Mouse (Mus musculus): ENCODE data around the gene Gm813.
"Not testable (repeated sequence)": the region's sequence is repeated elsewhere in the genome, so short reads cannot be mapped to it uniquely, and the experiment has no call there.

Gene Gm813

GRCm38 (mm10) chr16:58616878-58617277, at the start of gene Gm813:
TSS of gene Gm813 (minus strand) at chr16:58616978.
- no peak for DNase-seq (ENCODE audit: low spot score in 2 of 2)

GRCm38 (mm10) chr16:58665137-58665536, 48.4 kb upstream of the Gm813 start:
- not testable (repeated sequence) for DNase-seq (ENCODE audit: low spot score in 2 of 2)

- DNase-seq (ENCODE audit: low spot score in 2 of 2): no peak
Observed at GRCm38 (mm10) chr16:58663816-58664215, 47.0 kb upstream of the Gm813 start.

GRCm38 (mm10) chr16:58663021-58663420, 46.2 kb upstream of the Gm813 start:
- DNase-seq (ENCODE audit: low spot score in 2 of 2): no peak

- DNase-seq (ENCODE audit: low spot score in 2 of 2): no peak
Observed at GRCm38 (mm10) chr16:58662287-58662791, 45.6 kb upstream of the Gm813 start.

- DNase-seq (ENCODE audit: low spot score in 2 of 2): no peak
Observed at GRCm38 (mm10) chr16:58661826-58662225, 45.0 kb upstream of the Gm813 start.

GRCm38 (mm10) chr16:58658668-58659067, 41.9 kb upstream of the Gm813 start:
- DNase-seq (ENCODE audit: low spot score in 2 of 2): no peak

GRCm38 (mm10) chr16:58656526-58656925, 39.7 kb upstream of the Gm813 start:
- no peak for DNase-seq (ENCODE audit: low spot score in 2 of 2)

GRCm38 (mm10) chr16:58655751-58656150, 39.0 kb upstream of the Gm813 start:
- no peak for DNase-seq (ENCODE audit: low spot score in 2 of 2)

GRCm38 (mm10) chr16:58649979-58650378, 33.2 kb upstream of the Gm813 start:
- DNase-seq (ENCODE audit: low spot score in 2 of 2): peak in 1 of 2 experiments; percentile 47

- DNase-seq (ENCODE audit: low spot score in 2 of 2): no peak
Observed at GRCm38 (mm10) chr16:58638689-58639175, 22.0 kb upstream of the Gm813 start, which contains the start of gene E330017A01Rik. TSS of gene E330017A01Rik (minus strand) at chr16:58638739.

- no peak for DNase-seq (ENCODE audit: low spot score in 2 of 2)
Observed at GRCm38 (mm10) chr16:58638016-58638415, 21.2 kb upstream of the Gm813 start.

GRCm38 (mm10) chr16:58637448-58637847, 20.7 kb upstream of the Gm813 start:
- no peak for DNase-seq (ENCODE audit: low spot score in 2 of 2)

- no peak for DNase-seq (ENCODE audit: low spot score in 2 of 2)
Observed at GRCm38 (mm10) chr16:58635866-58636265, 19.1 kb upstream of the Gm813 start.

- DNase-seq (ENCODE audit: low spot score in 2 of 2): no peak
Observed at GRCm38 (mm10) chr16:58629736-58630135, 13.0 kb upstream of the Gm813 start.

- DNase-seq (ENCODE audit: low spot score in 2 of 2): no peak
Observed at GRCm38 (mm10) chr16:58628968-58629367, 12.2 kb upstream of the Gm813 start.

GRCm38 (mm10) chr16:58628336-58628680, 11.5 kb upstream of the Gm813 start:
- DNase-seq (ENCODE audit: low spot score in 2 of 2): no peak

- no peak for DNase-seq (ENCODE audit: low spot score in 2 of 2)
Observed at GRCm38 (mm10) chr16:58627597-58628335, 11.0 kb upstream of the Gm813 start.

GRCm38 (mm10) chr16:58623944-58624343, 7.2 kb upstream of the Gm813 start:
- DNase-seq (ENCODE audit: low spot score in 2 of 2): peak; percentile 45

- no peak for DNase-seq (ENCODE audit: low spot score in 2 of 2)
Observed at GRCm38 (mm10) chr16:58623114-58623513, 6.3 kb upstream of the Gm813 start.

- DNase-seq (ENCODE audit: low spot score in 2 of 2): no peak
Observed at GRCm38 (mm10) chr16:58622377-58622776, 5.6 kb upstream of the Gm813 start.

- DNase-seq (ENCODE audit: low spot score in 2 of 2): no peak
Observed at GRCm38 (mm10) chr16:58617346-58617745, 568 bp upstream of the Gm813 start.

- no peak for DNase-seq (ENCODE audit: low spot score in 2 of 2)
Observed at GRCm38 (mm10) chr16:58612969-58613368, 3.8 kb downstream of the Gm813 start.

All from right cerebral cortex, postnatal 10 days (tissue).